Mouse (Mus musculus) erythroblast, embryonic 14.5 days (primary cell): ENCODE measurements around the gene Cpa1. TPM values are rescaled to one million over a fixed set of nuclear protein-coding genes. Genes with fewer than 3 reads are reported as not detected.

Source experiments
- H3K27me3 ChIP-seq: 2 replicates; pipeline ENCODE4 v1.6.1; 2012; ENCODE audit warnings: inconsistent platforms; ENCODE audit not compliant: control insufficient read depth
- H3K36me3 ChIP-seq: 2 replicates; pipeline ENCODE4 v1.6.1; 2012; ENCODE audit warnings: mild to moderate bottlenecking, inconsistent platforms; ENCODE audit not compliant: control insufficient read depth
- H3K4me1 ChIP-seq: 2 replicates; pipeline ENCODE4 v1.6.1; 2012; ENCODE audit warnings: inconsistent platforms; ENCODE audit not compliant: control insufficient read depth
- H3K4me3 ChIP-seq: replicated peaks from 2 replicates; pipeline ENCODE3; 2012; ENCODE audit warnings: moderate library complexity, mild to moderate bottlenecking, inconsistent platforms
- H3K9me3 ChIP-seq: 2 replicates; pipeline ENCODE4 v1.6.1; 2012; ENCODE audit warnings: low read length, inconsistent platforms, mixed read lengths; ENCODE audit not compliant: control insufficient read depth
- GATA1 ChIP-seq: IDR thresholded peaks from 2 replicates; pipeline ENCODE4 v1.6.1; 2012; ENCODE audit warnings: low read length, inconsistent platforms, mixed read lengths
- TAL1 ChIP-seq: IDR thresholded peaks from 3 replicates; pipeline ENCODE4 v1.6.1; 2012; ENCODE audit warnings: low read length, inconsistent platforms, mixed read lengths
- polyA plus RNA-seq: library from polyadenylated mRNA; stranded (reverse); fragments of >175 nt; gene quantifications from 2 replicates; pipeline ENCODE4 v1.2.3, GENCODE M21; 2012

Cpa1 gene
- polyA plus RNA-seq, 1 experiment = not detected

GRCm38 (mm10) chr6:30675281-30675771, 36.3 kb downstream of the Cpa1 start:
- H3K4me3 ChIP-seq = no peak overlapping the region
- H3K27me3 ChIP-seq = no peaks in the 10 kb centered on the region
- peaks cover 31% of the 10 kb centered on the region for H3K4me1 ChIP-seq
- H3K36me3 ChIP-seq = peaks cover 5% of the 10 kb centered on the region
- TF ChIP-seq TAL1 = no peak
- no peak for TF ChIP-seq GATA1
- H3K9me3 ChIP-seq = no peaks in the 10 kb centered on the region

DNA sequence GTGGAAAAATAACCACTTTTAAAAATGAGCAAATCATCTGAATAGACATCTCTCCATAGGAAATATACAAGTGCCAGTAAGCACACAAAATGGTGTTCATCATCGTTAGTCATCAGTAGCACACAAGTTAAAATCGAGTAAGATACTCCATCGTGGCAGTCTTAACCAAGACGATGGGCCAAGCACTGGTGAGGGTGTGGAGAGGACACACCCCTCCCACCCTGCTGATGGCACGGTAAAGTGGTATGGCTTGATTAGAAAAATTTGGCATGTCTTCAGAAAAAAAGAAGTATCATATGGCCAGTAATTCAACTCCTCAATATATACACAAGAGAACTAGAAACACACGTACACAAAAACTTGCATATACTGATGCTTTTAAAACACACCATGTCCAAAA, 37.5 kb downstream of the Cpa1 start:
- peaks cover 5% of the 10 kb centered on the region for H3K36me3 ChIP-seq
- no peaks in the 10 kb centered on the region for H3K27me3 ChIP-seq
- no peak overlapping the region for H3K4me3 ChIP-seq
- H3K4me1 ChIP-seq = peaks cover 31% of the 10 kb centered on the region
- H3K9me3 ChIP-seq = no peaks in the 10 kb centered on the region
- TF ChIP-seq TAL1 (no peak), GATA1 (no peak)

DNA sequence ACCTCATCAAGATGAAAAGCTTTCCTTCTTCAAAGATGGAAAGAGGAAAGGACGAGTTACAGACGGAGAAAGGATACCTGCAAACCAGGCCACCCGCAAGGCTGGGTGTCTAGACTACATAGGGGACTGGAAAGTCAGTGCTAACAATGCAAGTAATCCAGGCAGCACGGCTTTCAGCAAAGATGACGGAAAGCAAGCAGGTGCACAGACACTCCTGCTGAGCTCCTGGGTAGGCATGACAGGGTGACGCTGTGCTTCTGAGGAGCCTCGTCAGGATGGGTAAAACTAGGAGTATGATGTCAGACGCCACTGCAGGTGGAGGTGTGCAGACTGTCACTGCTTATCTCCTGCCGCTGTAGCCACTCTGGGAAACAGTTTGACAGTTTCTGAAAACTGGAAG, 38.6 kb downstream of the Cpa1 start:
- no peaks in the 10 kb centered on the region for H3K27me3 ChIP-seq
- H3K4me3 ChIP-seq = no peak overlapping the region
- H3K36me3 ChIP-seq = peaks cover 5% of the 10 kb centered on the region
- TF ChIP-seq GATA1 (no peak), TAL1 (no peak)
- H3K9me3 ChIP-seq = no peaks in the 10 kb centered on the region
- peaks cover 34% of the 10 kb centered on the region for H3K4me1 ChIP-seq

DNA sequence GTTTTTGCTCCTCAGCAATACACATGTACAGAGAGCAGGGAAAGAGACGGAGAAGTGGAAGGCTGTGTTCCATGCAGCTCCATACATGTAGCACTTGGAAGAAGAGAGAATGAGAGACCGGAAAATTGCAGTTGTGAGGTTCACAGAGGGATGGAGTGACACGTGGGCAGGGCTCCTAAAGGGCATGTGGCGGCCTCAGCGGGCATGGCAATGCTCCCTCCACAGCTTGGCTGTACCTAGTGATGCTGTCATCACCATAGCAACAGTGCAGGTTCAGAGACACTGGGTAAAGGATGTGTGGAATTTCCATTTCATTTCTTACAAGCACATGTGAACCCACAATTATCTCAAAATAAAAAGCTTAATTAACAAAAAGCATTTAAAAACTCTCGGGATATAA, 39.5 kb downstream of the Cpa1 start:
- Histone ChIP-seq H3K4me3 (no peak overlapping the region), H3K27me3 (no peaks in the 10 kb centered on the region), H3K9me3 (no peaks in the 10 kb centered on the region), H3K36me3 (peaks cover 5% of the 10 kb centered on the region), H3K4me1 (peaks cover 38% of the 10 kb centered on the region)
- TF ChIP-seq GATA1 = no peak
- no peak for TF ChIP-seq TAL1

DNA sequence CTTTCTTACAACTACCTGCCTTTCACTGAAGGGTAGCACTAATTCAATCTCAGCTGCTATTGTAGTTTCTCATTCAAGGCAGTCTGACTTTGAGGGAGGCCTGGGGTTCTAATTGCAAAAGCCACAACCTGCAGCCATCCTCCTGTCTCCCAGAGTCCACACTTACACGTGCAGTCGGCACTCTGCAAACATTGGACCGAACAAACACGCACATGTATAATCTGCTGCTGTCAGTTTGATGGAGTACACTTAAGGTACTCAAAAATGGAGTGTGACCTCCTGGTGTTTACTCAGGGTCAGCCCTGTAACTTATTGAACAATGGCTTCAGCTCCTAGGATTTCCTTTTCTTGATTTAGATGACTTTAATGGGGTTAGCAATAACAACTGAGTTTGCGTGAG, 40.5 kb downstream of the Cpa1 start:
- TF ChIP-seq GATA1 (no peak), TAL1 (no peak)
- Histone ChIP-seq H3K9me3 (no peaks in the 10 kb centered on the region), H3K36me3 (peaks cover 5% of the 10 kb centered on the region), H3K4me3 (no peak overlapping the region), H3K27me3 (no peaks in the 10 kb centered on the region), H3K4me1 (peaks cover 30% of the 10 kb centered on the region)

- no peaks in the 10 kb centered on the region for H3K27me3 ChIP-seq
- peaks cover 23% of the 10 kb centered on the region for H3K4me1 ChIP-seq
- no peaks in the 10 kb centered on the region for H3K9me3 ChIP-seq
- TF ChIP-seq GATA1 = no peak
- TF ChIP-seq TAL1 = no peak
- H3K4me3 ChIP-seq = no peak overlapping the region
- H3K36me3 ChIP-seq = peaks cover 5% of the 10 kb centered on the region
Observed at GRCm38 (mm10) chr6:30680442-30680841, 41.4 kb downstream of the Cpa1 start.

GRCm38 (mm10) chr6:30681935-30682900, 43.2 kb downstream of the Cpa1 start:
- no peak for TF ChIP-seq TAL1
- TF ChIP-seq GATA1 = no peak
- Histone ChIP-seq H3K4me3 (no peak overlapping the region), H3K36me3 (peaks cover 5% of the 10 kb centered on the region), H3K4me1 (peaks cover 9% of the 10 kb centered on the region), H3K9me3 (no peaks in the 10 kb centered on the region), H3K27me3 (no peaks in the 10 kb centered on the region)

GRCm38 (mm10) chr6:30684570-30684969, 45.6 kb downstream of the Cpa1 start:
- Histone ChIP-seq H3K4me3 (no peak overlapping the region), H3K36me3 (peaks cover under 1% of the 10 kb centered on the region; the same call in 1 of the 2 replicates), H3K9me3 (no peaks in the 10 kb centered on the region), H3K27me3 (no peaks in the 10 kb centered on the region), H3K4me1 (peaks cover 7% of the 10 kb centered on the region)
- TF ChIP-seq GATA1 = no peak
- TF ChIP-seq TAL1 = no peak

- Histone ChIP-seq H3K27me3 (no peaks in the 10 kb centered on the region), H3K4me3 (no peak overlapping the region), H3K4me1 (peaks cover 7% of the 10 kb centered on the region), H3K36me3 (no peaks in the 10 kb centered on the region), H3K9me3 (no peaks in the 10 kb centered on the region)
- TF ChIP-seq TAL1 = no peak
- no peak for TF ChIP-seq GATA1
Observed at GRCm38 (mm10) chr6:30687198-30687597, 48.2 kb downstream of the Cpa1 start.
